Mouse (Mus musculus) heart, postnatal 10 days (tissue): ENCODE measurements at regions not wholly inside any gene's neighbourhood (a gene's known extent, or its start where the extent isn't known, plus 50 kb on each side); places are given as distances from the start of the nearest gene placed in this dataset.

ENCODE experiments used
- DNase-seq, 2 experiments: peaks; one replicate each; pipeline ENCODE4 v3.0.0; 2021
- intact Hi-C: fragments of 180-260 bp; cut with DNase I; formaldehyde crosslinking; loops from one replicate; pipeline ENCODE4 v1.15.1; 2025

DNA sequence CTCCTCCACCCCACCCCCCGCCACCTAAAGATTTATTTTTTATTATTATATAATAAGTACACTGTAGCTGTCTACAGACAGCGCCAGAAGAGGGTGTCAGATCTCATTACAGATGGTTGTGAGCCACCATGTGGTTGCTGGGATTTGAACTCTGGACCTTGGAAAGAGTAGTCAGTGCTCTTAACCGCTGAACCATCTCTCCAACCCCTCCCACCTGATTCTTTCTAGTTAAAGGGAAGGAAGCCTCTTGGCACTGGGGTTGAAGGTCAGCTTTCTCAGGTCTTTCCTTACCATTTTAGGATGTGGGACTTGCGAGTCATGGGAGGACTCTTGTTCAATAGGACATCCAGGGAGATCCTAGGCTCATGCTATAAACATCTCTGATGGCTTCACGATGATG lies 54.7 kb downstream of the Hes1 start:
- DNase-seq, result no peak
- intact Hi-C loops, result no loop called here

- intact Hi-C loops, result no loop called here
- DNase-seq, result no peak
Observed at GRCm38 (mm10) chr16:30120330-30121265, 56.4 kb downstream of the Hes1 start.

DNA sequence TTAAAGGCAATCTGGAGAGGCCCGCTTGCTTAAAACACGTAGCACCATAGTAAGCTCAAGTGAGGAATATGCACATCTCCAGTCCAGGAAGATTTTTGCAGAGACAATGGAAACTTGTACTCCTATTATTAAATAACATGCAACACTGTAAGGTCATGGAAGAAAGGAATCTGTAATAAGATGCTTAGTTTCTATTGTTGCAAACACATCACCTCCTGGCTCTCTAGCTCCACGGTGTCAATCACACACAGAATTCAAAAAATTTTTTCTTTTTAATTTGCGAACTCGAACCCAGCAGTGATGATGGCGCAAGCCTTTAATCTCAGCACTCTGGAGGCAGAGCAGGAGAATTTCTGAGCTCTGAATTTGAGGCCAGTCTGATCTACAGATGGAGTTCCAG lies 57.4 kb downstream of the Hes1 start:
- DNase-seq, result no peak
- intact Hi-C loops, result no loop called here

DNA sequence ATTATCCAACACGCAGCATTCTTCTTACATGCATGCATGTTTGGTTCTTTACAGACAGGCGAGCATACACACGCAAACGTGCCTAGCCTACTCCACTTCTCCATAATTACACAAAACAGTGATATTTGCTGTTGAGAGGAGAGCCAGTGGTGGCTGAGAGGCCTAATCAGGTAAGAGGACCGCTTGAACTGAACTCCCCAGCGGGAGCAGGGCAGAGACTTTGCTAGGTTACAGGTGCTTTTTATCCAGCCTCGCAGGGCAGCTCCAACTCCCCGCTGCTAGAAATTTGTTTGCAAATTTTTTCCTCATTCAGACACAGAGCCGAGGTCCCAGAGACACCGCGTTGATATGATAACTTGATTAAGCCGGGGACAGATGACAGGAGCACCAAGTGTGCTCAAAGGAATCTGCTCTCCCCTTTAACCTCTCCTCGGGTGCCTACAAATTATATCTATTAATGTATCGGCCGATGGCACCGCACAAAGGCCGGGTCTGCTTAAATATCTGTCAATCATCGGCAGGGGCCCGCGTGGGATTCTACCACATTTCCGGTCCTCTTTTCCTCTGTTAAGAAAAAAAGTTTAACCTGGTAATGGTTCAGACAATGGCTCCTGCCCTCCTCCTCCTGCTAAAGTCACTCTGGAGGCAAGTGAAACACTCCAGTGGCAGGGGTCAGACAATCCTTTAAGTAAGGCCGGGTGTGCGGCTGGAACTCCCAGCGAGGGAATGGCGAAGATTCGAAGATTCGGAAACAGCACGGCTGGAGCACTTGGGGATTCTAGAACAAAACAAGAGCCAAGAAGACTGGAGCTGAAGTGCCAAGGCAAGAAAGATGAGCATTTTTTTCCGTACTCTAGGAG lies 58.3 kb downstream of the Hes1 start:
- no peak for DNase-seq
- intact Hi-C loops, result loop anchor here (1.0 kb wide), 1 partner anchor 13 kb away; no protein-coding TSS in a partner anchor

GRCm38 (mm10) chr16:30127015-30127414 lies 62.8 kb downstream of the Hes1 start:
- intact Hi-C loops, result no loop called here
- no peak for DNase-seq

DNA sequence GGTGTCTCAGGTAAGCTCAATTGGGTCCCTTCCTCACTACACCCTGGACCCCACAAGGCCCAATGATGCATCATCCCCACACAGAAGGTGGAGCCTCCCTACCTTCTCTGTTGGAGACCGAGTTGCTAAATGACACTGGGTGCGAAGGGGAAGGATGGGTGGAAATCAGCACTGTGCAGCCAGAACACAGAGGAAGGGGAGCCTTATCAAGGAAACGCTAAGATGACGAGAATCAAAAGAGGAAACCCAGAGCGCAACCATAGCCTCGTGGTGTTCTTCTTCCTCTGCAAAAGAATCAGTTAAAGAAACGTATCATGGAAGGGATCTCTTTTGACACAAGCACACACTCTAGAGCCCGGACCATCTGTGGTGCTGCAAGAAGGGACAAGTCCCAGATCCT lies 64.6 kb downstream of the Hes1 start:
- intact Hi-C loops, result no loop called here
- DNase-seq, result no peak

DNA sequence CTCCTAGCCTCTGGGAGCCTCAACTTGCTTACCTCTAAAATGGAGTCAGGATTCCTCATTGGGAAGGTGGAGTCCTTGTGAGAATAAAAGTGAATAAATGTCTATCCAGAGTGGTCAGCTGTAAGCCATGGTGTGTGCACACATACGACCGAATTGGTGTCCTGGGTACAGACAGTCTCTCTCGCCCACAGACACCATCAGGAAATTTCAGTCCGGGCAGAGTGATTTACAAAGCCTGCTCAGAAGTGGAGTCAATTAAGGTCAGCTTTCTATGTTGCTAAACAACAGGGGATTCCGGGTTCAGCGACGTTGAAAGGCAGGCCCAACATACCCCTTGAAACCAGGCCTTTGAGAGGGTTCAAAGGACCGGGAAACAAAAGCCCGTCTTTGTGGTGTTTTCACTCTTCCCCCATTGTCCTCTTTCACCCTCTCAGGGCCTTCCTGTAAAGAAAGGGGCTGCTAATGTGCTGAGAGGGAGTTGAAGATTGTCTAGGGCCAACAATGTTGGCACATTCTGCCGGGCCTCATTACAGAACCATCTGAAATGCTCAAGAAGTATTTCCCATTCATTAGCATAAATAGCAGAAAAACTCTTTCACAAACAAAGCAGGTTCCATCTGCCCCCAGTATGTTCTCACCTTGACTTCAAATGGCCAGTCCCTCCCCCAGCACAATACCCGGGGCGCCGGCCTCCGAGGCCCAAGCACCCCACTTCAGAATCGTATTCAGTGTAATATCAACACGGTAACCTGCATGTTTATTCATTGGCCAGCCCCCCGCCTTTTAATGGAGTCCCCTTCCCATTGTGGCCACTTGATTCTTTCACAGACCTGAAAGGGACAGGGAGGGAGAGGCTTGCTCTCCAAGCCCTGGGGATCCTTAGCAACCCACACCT lies 65.3 kb downstream of the Hes1 start:
- no peak for DNase-seq

GRCm38 (mm10) chr16:30130113-30130471 lies 65.9 kb downstream of the Hes1 start:
- intact Hi-C loops, result no loop called here
- DNase-seq, result no peak

More for the DNA sequence above, 65.3 kb downstream of the Hes1 start:
- intact Hi-C loops, result no loop called here

- no peak for DNase-seq
- intact Hi-C loops, result no loop called here
Observed at GRCm38 (mm10) chr16:30132086-30132485, 67.9 kb downstream of the Hes1 start.

- intact Hi-C loops, result loop anchor here (1.0 kb wide), 1 partner anchor 12 kb away; no protein-coding TSS in a partner anchor
- peak in 1 of 2 experiments; percentile 18 for DNase-seq
Observed at GRCm38 (mm10) chr16:30134642-30135165, 70.5 kb downstream of the Hes1 start.

DNA sequence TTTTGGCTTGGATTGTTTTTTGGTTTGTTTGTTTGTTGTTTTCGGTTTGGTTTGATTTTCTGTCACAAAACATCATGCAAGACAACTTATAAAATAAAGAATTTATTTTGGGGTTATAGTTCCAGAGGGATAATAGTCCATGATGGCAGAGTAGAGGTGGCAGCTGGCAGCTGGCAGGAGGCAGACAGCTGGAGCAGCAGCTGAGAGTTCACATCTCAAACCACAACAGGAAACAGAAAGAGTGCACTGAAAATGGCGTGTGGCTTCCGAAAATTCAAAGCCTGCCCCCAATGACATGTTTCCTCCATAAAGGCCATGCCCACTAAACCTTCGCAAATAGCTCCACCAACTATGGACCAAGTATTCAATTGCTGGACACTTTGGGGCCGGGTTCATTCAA lies 72.7 kb downstream of the Hes1 start:
- intact Hi-C loops, result no loop called here
- DNase-seq, result no peak

DNA sequence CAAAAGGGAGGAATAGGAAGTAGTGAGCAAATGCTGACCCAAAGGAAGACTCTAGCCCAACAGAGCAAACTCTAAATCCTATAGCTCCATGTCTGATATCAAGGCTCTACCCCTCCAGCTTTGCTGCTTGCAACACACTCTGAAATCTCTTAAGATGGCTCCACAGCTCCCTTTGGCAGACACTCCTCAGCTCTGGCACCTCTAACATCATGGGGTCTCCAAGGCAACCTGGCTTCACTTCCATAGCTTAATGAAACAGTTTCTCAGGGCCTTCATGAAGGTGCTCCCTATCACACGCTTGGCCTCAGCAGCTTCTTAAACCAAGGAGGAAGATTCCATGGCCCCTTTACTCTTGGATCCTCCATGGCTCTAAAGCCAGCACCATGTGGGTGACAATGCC lies 73.6 kb downstream of the Hes1 start:
- intact Hi-C loops, result no loop called here

DNA sequence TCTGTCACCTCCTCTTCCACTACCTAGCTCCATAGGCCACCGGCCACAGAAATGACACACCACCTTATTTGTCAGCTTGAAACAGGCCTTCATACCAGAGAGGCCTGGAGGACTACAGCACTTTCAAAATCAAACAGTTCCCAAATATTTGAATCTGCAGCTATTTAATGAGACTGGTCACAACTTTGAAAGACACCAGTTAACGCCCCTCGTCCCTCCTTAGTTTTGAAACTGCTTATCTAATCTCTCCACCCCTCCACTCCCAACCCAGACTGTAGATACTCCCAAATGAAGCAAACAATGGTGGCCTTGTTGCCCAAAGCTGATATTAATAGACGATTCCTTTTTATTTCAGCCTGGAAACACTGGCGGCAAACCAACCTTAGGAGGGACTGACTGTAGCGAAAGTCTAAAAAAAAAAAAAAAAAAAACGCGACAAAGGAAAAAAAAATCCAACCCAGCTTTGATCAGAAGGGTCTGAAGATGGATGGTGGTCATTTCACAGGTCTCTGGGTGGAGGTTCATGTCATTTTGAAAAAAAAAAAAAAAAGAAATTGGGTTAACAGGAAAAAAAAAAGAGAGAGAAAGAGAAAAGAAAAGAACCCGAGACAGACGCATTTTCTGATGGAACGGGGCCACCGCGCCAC lies 80.8 kb downstream of the Hes1 start:
- intact Hi-C loops, result no loop called here
- DNase-seq, result no peak

More for the DNA sequence above, 73.6 kb downstream of the Hes1 start:
- DNase-seq, result no peak

DNA sequence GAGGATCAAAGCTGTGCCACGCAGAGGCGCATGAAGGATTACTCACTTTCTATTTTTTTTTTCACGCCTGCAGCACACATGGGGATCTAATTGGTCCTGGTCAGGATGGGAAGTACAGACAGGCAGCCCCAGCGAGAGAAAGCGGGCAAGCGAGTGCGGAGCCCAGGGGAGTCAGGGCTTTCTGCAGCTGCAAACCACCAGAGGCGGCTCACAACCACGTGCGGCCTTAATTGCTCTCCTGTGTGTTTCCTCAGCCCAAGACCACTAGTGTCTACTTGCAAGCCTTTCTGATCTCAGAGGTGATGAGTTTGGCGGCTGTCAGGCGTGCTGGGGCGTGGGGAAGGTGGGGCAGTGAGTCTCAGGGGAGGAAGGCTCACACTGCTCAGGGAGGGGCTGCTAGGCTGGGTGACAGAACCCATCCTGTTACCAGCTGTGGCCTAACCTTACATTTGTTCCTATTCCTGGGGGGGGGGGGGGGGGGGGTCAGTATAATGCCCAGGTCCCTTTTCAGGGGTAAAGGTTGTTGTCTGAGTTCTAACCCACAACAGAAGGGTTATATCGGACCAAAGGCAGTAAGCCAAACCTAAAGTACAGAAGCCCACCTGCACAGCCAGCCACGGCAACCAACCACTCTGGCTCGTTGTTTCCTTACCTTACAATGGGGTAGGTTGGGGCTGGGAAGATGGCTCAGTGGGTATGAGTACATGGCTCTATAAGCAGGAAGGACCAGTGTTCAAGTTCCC lies 81.5 kb downstream of the Hes1 start:
- intact Hi-C loops, result no loop called here
- peak; percentile 34 to 51 for DNase-seq

DNA sequence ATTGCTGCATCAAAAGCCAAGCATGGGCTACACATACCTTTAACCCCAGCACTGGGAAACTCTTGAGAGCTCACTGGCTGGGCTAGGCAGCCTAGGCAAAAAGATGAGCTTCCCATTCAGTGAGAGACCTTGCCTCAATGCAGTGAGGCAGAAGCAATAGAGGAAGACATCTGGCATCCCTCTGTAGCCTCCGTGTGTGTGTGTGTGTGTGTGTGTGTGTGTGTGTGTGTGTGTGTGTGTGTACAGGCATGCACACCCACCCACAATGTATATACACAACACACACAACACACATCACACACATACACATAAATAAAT lies 82.0 kb downstream of the Hes1 start:
- intact Hi-C loops, result no loop called here
- no peak for DNase-seq

GRCm38 (mm10) chr16:30147296-30147695 lies 83.1 kb downstream of the Hes1 start:
- no peak for DNase-seq
- intact Hi-C loops, result no loop called here

GRCm38 (mm10) chr16:30151104-30151503 lies 86.9 kb downstream of the Hes1 start:
- intact Hi-C loops, result no loop called here
- no peak for DNase-seq

GRCm38 (mm10) chr16:30155070-30155469 lies 90.9 kb downstream of the Hes1 start:
- intact Hi-C loops, result no loop called here
- no peak for DNase-seq

DNA sequence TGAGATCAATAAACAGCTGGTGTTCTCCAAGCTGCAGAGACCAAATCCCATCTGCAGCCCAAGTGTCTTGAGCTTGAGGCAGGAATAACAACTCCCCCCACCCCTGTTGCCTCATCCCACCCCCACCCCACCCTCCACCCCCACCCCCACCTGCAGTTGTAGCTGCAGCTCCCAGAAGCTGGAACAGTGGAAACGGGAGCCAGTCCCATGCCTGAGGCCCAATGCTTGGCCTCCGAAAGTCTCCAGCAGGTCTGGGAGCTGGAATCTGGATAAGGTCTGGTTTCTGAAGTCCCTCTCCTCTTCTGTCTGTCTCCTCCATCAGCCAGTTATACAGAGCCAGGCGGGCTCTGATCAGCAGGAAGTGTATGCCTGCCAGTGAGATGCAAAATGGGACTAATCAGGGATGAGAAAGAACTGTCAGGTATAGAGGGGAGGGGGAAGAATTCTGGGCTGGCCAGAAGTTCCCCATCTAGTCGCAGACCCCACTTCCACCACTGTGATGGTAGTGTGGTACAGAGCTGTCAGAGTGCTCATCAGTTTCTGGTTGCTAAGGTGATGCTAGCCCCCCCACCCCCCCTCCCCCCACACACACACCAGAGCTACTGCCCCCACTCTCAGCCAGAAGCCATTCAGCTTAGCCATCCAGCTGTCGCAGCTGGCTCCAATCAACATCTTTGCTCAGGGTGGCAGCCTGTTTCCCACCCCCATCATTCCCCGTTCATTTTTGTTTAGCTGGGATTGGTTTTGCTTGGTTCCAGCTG lies 91.5 kb downstream of the Hes1 start:
- intact Hi-C loops, result no loop called here
- no peak for DNase-seq
